Mouse (Mus musculus) liver, embryonic 14.5 days (tissue): Measurements from ENCODE around the gene Dram2.

ENCODE experiments used
- CTCF ChIP-seq: IDR thresholded peaks from 2 replicates; pipeline ENCODE4 v1.5.1; 2016; ENCODE audit warnings: antibody characterized with exemption, low read depth, control low read depth
- EP300 ChIP-seq: IDR thresholded peaks from 2 replicates; pipeline ENCODE4 v1.6.1; 2016; ENCODE audit warnings: antibody characterized with exemption, low read depth

- no peak for TF ChIP-seq EP300
- TF ChIP-seq CTCF = no peak
Measured at GRCm38 (mm10) chr3:106548971-106549370, 1.4 kb downstream of the Dram2 start.
